Mouse (Mus musculus) heart, embryonic 11.5 days (tissue): ENCODE results near the gene Pmm2. TPM values are rescaled to one million over a fixed set of nuclear protein-coding genes. Genes with fewer than 3 reads are reported as not detected.
A peak's percentile ranks its signal among the peaks of the same experiment; 100 is the strongest.

Source experiments
- ATAC-seq: fragments of 200-750 bp; cut with Nextera tagmentation; replicated peaks from 2 replicates; pipeline ENCODE4 v1.8.0; 2017; ENCODE audit warnings: moderate library complexity; ENCODE audit not compliant: insufficient number of reproducible peaks, low FRiP score, low TSS enrichment
- H3K27ac ChIP-seq: fragments of 300-500 bp; sonication (generic); 2 replicates; pipeline ENCODE4 v1.5.1; 2014; ENCODE audit warnings: mild to moderate bottlenecking, low read depth, low read length
- H3K27me3 ChIP-seq: fragments of 300-500 bp; sonication (generic); 2 replicates; pipeline ENCODE4 v1.6.1; 2014; ENCODE audit warnings: mild to moderate bottlenecking, low read length, mixed read lengths; ENCODE audit not compliant: control insufficient read depth, insufficient read depth
- H3K36me3 ChIP-seq: fragments of 300-500 bp; sonication (generic); 2 replicates; pipeline ENCODE4 v1.6.1; 2014; ENCODE audit warnings: mild to moderate bottlenecking, low read length, moderate library complexity, mixed read lengths; ENCODE audit not compliant: control insufficient read depth, insufficient read depth
- H3K4me1 ChIP-seq: fragments of 300-500 bp; sonication (generic); 2 replicates; pipeline ENCODE4 v1.6.1; 2014; ENCODE audit warnings: low read length; ENCODE audit not compliant: control insufficient read depth, insufficient read depth
- H3K4me2 ChIP-seq: fragments of 300-500 bp; sonication (generic); 2 replicates; pipeline ENCODE4 v1.6.1; 2014; ENCODE audit warnings: mild to moderate bottlenecking, moderate library complexity
- H3K4me3 ChIP-seq: fragments of 300-500 bp; sonication (generic); 2 replicates; pipeline ENCODE4 v1.5.1; 2014; ENCODE audit warnings: low read depth, low read length
- H3K9ac ChIP-seq: fragments of 300-500 bp; sonication (generic); 2 replicates; pipeline ENCODE4 v1.6.1; 2014; ENCODE audit warnings: mild to moderate bottlenecking, low read depth, low read length, moderate library complexity
- H3K9me3 ChIP-seq: fragments of 300-500 bp; sonication (generic); replicated peaks from 2 replicates; pipeline ENCODE4 v1.6.1; 2016; ENCODE audit warnings: low read length; ENCODE audit not compliant: control insufficient read depth
- WGBS: fragments of 180-500 bp; shearing (Covaris S2); extraction: QIAGEN DNeasy Blood & Tissue Kit; methylation state at CpG from one replicate; pipeline ENCODE4 v1.1.7; 2014; ENCODE audit not compliant: insufficient replicate concordance; 5-methylcytosine and 5-hydroxymethylcytosine counted together
- polyA plus RNA-seq: library from polyadenylated mRNA; unstranded; fragments of >200 nt; fragmentation: Nextera tagmentation; extraction: Ambion mirVana; gene quantifications from 2 replicates; pipeline ENCODE4 v1.2.1, GENCODE M21; 2014

Gene Pmm2
- polyA plus RNA-seq, 1 experiment from 2014 or later: 40.3 TPM

GRCm38 (mm10) chr16:8613447-8613846 lies 24.0 kb upstream of the Pmm2 start:
- Histone ChIP-seq H3K9me3 (no peaks in the 10 kb centered on the region), H3K4me2 (no peak overlapping the region), H3K4me1 (no peaks in the 10 kb centered on the region), H3K27me3 (no peaks in the 10 kb centered on the region), H3K9ac (no peak overlapping the region), H3K36me3 (0 out of 2 replicates have a peak, but pooled peaks cover 3% of the 10 kb centered on the region), H3K4me3 (no peak overlapping the region), H3K27ac (no peak overlapping the region)
- WGBS: 83% methylated on average over 3 of the region's 3 CpGs
- ATAC-seq: no peak

DNA sequence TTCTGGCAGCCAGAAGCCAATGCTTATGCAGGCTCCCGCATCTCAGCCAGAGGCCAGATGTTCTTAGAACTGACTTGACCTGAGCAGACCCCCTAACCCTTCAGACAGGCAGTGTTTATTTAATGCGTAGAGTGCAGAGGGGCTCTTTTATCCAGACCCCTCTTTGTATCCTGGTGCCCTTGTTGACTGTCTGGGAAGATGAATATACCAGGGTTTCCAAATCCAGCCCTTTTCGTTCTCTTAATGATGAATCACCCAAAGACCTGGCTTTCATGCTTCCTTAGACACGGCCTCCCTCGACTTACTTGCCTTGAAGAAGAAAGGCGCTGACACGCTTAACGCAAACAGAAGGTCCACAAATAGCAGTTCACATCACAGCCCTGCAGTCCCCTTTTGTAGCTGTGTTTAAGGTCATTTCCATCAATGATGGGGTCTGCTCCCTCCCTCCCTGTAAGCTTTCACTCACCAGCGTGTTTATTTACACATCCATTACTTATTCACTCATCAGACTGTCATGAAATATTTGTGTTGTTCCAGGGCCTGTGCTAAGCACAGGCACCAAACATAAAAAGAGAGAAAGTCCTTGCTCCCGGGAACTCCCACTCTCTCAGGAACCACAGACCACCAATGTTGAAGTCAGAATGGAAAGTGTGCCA lies 17.7 kb upstream of the Pmm2 start:
- 59% methylated on average over 10 of the region's 10 CpGs for whole genome bisulfite sequencing
- H3K4me1 ChIP-seq: no peaks in the 10 kb centered on the region

DNA sequence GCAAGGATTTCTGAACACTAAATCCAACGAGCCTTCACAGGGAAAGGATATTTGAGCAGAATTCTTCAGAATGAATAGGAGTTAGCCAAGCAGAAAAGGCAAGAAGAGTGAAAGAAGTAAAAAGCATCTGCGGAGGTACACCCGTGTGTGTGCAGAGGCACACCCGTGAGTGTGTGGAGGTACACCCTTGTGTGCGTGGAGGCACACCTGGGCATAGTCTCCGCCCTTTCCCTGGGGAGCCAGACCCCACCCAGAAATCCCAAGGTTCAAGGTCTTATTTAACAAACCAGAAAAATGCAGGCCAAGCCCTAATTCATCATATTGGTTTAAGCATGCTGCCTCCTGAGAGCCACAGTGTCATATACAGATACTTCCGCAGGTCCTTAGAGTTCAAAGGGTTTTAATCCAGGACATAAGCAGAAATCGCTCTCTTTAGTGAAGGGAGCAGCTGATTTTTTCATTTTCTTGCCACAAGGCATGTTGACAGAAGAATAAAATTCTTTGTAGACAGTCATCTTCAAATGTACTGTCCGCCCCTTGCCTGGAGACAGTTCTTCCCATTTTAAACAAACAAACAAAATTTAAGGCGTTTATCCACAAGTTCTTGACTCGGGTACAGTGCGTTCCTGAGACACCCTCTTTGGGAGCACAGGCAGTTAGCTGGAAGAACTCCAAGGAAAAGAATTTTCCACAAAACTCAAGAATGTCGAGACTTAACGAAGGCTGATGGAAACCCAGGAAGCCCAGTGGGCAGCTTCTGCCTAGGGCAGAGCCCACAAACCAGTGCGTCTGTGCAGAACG lies 17.0 kb upstream of the Pmm2 start:
- Histone ChIP-seq H3K9me3 (no peaks in the 10 kb centered on the region), H3K27me3 (no peaks in the 10 kb centered on the region), H3K4me2 (no peak overlapping the region), H3K4me1 (no peaks in the 10 kb centered on the region), H3K4me3 (no peak overlapping the region), H3K36me3 (no peaks in the 10 kb centered on the region), H3K9ac (no peak overlapping the region), H3K27ac (no peak overlapping the region)
- no peak for ATAC-seq
- 77% methylated on average over 16 of the region's 16 CpGs for WGBS

More for the DNA sequence above, 17.7 kb upstream of the Pmm2 start:
- Histone ChIP-seq H3K9ac (no peak overlapping the region), H3K4me3 (no peak overlapping the region), H3K4me2 (no peak overlapping the region), H3K9me3 (no peaks in the 10 kb centered on the region), H3K36me3 (no peaks in the 10 kb centered on the region), H3K27me3 (no peaks in the 10 kb centered on the region), H3K27ac (no peak overlapping the region)
- no peak for ATAC-seq

- no peaks in the 10 kb centered on the region for H3K27me3 ChIP-seq
- H3K27ac ChIP-seq: no peak overlapping the region
- H3K4me3 ChIP-seq: no peak overlapping the region
- WGBS: 82% methylated on average over 2 of the region's 2 CpGs
- no peak overlapping the region for H3K4me2 ChIP-seq
- no peaks in the 10 kb centered on the region for H3K4me1 ChIP-seq
- H3K9ac ChIP-seq: no peak overlapping the region
- peaks cover 5% of the 10 kb centered on the region; the same call in 1 of the 2 replicates for H3K36me3 ChIP-seq
- no peaks in the 10 kb centered on the region for H3K9me3 ChIP-seq
- ATAC-seq: no peak
Measured at GRCm38 (mm10) chr16:8630419-8630818, 7.1 kb upstream of the Pmm2 start.

DNA sequence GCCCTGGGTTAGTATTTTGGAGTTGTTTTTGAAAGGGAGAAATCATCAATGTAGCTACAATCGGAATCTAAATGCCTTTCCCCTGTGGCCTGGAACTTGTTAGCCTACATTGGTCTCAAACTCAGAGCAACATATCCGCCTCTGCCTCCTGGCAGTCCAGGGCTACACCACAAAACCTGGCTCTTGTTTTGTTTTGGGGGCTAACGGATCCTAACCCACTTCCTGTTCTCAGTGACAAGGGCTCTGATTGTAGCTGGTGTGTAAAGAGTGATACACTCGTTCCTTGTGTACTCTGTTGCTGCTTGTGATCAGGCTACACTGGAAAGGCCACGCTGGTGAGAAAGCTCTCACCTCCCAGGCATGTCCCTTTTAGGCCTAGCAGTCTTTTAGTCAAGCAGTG lies 6.0 kb upstream of the Pmm2 start:
- no peak overlapping the region for H3K4me2 ChIP-seq
- H3K27me3 ChIP-seq: no peaks in the 10 kb centered on the region
- H3K9ac ChIP-seq: no peak overlapping the region
- WGBS: 76% methylated on average over 5 of the region's 5 CpGs
- H3K4me3 ChIP-seq: no peak overlapping the region
- H3K27ac ChIP-seq: no peak overlapping the region
- H3K36me3 ChIP-seq: peaks cover 5% of the 10 kb centered on the region; the same call in 1 of the 2 replicates
- H3K9me3 ChIP-seq: no peaks in the 10 kb centered on the region
- H3K4me1 ChIP-seq: peaks cover 4% of the 10 kb centered on the region; the same call in 1 of the 2 replicates
- ATAC-seq: no peak

- ATAC-seq: no peak
- peak overlapping the region; percentile 86 for H3K27ac ChIP-seq
- WGBS: under 1% methylated on average over 13 of the region's 13 CpGs
Measured at GRCm38 (mm10) chr16:8636867-8637216, 632 bp upstream of the Pmm2 start.

GRCm38 (mm10) chr16:8638131-8638530 lies 657 bp downstream of the Pmm2 start:
- peaks cover 18% of the 10 kb centered on the region for H3K4me1 ChIP-seq
- peaks cover 9% of the 10 kb centered on the region for H3K36me3 ChIP-seq
- peak overlapping the region; percentile 86 for H3K27ac ChIP-seq
- peak overlapping the region; percentile 80 for H3K4me3 ChIP-seq
- WGBS: 46% methylated on average over 7 of the region's 7 CpGs
- peak overlapping the region; percentile 93 for H3K9ac ChIP-seq
- H3K4me2 ChIP-seq: peak overlapping the region; percentile 81
- no peak for ATAC-seq
- no peaks in the 10 kb centered on the region for H3K9me3 ChIP-seq
- no peaks in the 10 kb centered on the region for H3K27me3 ChIP-seq

More at GRCm38 (mm10) chr16:8636867-8637216, 632 bp upstream of the Pmm2 start:
- no peaks in the 10 kb centered on the region for H3K9me3 ChIP-seq
- no peaks in the 10 kb centered on the region for H3K27me3 ChIP-seq
- peak overlapping the region; percentile 81 for H3K4me2 ChIP-seq
- peaks cover 7% of the 10 kb centered on the region for H3K36me3 ChIP-seq
- peaks cover 18% of the 10 kb centered on the region for H3K4me1 ChIP-seq
- peak overlapping the region; percentile 93 for H3K9ac ChIP-seq
- peak overlapping the region; percentile 80 for H3K4me3 ChIP-seq

DNA sequence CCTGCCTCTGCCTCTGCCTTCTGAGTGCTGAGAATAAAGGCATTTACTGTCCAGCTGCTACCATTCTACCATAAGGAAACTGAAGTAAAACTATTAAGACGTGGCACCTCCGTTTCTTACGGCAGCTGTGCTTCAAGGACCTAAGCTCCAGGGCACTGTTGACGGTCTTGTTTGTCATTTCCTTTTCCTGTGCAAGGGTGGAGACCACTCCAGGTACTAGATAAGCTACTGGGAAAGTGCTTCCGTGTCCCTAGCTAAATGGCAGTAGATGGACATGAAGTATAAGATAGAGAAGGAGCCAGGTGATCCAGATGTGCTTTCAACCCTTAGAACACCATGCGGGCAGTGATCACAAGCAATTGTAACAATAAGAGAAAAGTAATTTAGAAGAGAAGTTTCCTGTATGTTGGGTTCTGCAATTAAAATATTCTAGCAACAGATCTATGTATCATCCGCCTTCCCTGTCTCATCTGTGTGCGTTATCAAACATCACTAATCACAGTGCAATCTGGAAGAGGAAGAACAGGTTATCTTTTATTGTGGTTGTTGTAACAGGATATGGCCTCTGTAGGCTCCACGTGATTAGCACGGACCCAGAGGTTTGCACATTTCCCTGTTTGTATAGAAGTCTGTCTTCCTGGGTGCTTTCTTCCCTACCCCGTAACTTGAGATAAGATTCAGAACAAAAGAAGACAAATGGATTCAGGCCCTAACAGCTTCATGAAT lies 2.2 kb downstream of the Pmm2 start:
- Histone ChIP-seq H3K9ac (no peak overlapping the region), H3K4me2 (no peak overlapping the region)
- 71% methylated on average over 11 of the region's 11 CpGs for WGBS

More for the DNA sequence above, 2.2 kb downstream of the Pmm2 start:
- Histone ChIP-seq H3K27me3 (no peaks in the 10 kb centered on the region), H3K9me3 (no peaks in the 10 kb centered on the region), H3K36me3 (peaks cover 19% of the 10 kb centered on the region), H3K4me3 (no peak overlapping the region), H3K4me1 (peaks cover 18% of the 10 kb centered on the region), H3K27ac (no peak overlapping the region)
- no peak for ATAC-seq
